Mouse (Mus musculus): ENCODE data around the gene Tlr13. TPM values are rescaled to one million over a fixed set of nuclear protein-coding genes. Genes with fewer than 3 reads are reported as not detected.

The Tlr13 gene
- polyA plus RNA-seq, 1 experiment from 2014 or later, result 1.2 TPM

DNA sequence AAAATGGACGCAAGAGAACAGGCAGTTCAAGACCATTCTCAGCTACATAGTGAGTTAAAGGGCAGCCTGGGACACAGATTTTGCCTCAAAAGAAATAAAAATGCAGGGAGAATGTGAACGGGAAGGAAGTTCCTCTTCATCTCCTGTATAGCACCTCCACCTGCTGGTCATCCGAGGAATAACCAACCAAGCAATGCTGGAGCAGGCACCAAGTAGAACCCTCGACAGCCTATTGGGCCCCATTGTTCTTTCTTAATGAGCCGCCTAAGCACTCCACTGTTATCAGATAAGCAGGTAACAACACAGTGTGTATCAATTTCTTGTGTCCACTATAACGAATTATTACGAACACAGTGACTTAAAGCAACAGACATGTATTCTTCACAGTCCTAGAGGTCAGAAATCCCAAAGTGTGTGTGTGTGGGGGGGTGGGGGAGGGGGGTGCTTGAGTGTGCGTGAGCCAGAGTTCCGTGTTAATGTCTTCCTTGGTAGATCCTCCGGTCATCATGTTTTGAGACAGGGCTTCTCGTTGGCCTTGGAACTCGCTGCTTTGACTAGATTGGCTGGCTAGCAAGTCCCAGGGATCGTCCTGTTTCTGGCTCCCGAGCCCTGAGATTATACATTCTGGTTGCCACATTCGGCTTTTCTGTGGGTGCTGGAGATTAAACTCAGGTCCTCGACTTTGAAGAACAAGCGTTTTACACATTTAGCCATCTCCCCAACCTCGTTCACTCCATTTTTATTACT lies 28.3 kb downstream of the Tlr13 start:
- H3K9ac ChIP-seq (ENCODE audit: low read length), result 0 out of 2 replicates have a peak overlapping the region, but pooled peaks have one; percentile 7
- no peak overlapping the region for H3K27ac ChIP-seq (ENCODE audit: low read depth)
- WGBS, result 24% methylated on average over 18 of the region's 18 CpGs

DNA sequence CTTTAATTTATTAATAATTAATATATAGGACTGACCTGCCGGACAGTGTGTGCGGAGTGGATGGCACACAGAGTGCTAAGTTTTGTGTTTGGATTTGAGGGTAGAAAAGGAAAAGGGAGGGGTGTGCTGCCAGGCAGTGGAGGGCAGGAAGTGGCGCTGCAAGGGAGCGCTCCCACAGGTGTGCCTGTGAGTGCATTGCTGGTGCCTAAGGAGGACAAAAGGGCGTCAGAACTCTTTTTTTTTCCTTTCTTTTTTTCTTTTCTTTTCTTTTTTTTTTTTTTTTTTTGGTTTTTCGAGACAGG lies 28.8 kb downstream of the Tlr13 start:
- Histone ChIP-seq H3K36me3 (ENCODE audit: control insufficient read depth, insufficient read depth, low read length) (no peaks in the 10 kb centered on the region), H3K9ac (ENCODE audit: low read length) (no peak overlapping the region), H3K4me3 (ENCODE audit: low read depth, low read length) (peak overlapping the region; percentile 10; the same call in 1 of the 2 replicates), H3K27me3 (replicated peaks; ENCODE audit: control insufficient read depth, insufficient read depth, low read length) (no peaks in the 10 kb centered on the region), H3K27ac (ENCODE audit: low read depth) (no peak overlapping the region), H3K4me1 (replicated peaks; ENCODE audit: control insufficient read depth, insufficient read depth, low read length) (no peaks in the 10 kb centered on the region), H3K4me2 (ENCODE audit: low read length) (peak overlapping the region; percentile 41), H3K9me3 (ENCODE audit: control insufficient read depth, low read length) (no peaks in the 10 kb centered on the region)
- DNase-seq (ENCODE audit: low spot score), result no peak
- WGBS, result 66% methylated on average over 5 of the region's 6 CpGs
- ATAC-seq (replicated peaks; ENCODE audit: low FRiP score, low TSS enrichment, low read depth), result no peak

More for the DNA sequence above, 28.3 kb downstream of the Tlr13 start:
- no peaks in the 10 kb centered on the region for H3K36me3 ChIP-seq (ENCODE audit: control insufficient read depth, insufficient read depth, low read length)
- no peaks in the 10 kb centered on the region for H3K9me3 ChIP-seq (ENCODE audit: control insufficient read depth, low read length)
- ATAC-seq (replicated peaks; ENCODE audit: low FRiP score, low TSS enrichment, low read depth) (peak; percentile 80), DNase-seq (ENCODE audit: low spot score) (peak; percentile 74)
- H3K4me3 ChIP-seq (ENCODE audit: low read depth, low read length), result peak overlapping the region; percentile 10
- peak overlapping the region; percentile 41 for H3K4me2 ChIP-seq (ENCODE audit: low read length)
- H3K27me3 ChIP-seq (replicated peaks; ENCODE audit: control insufficient read depth, insufficient read depth, low read length), result no peaks in the 10 kb centered on the region
- no peaks in the 10 kb centered on the region for H3K4me1 ChIP-seq (replicated peaks; ENCODE audit: control insufficient read depth, insufficient read depth, low read length)

DNA sequence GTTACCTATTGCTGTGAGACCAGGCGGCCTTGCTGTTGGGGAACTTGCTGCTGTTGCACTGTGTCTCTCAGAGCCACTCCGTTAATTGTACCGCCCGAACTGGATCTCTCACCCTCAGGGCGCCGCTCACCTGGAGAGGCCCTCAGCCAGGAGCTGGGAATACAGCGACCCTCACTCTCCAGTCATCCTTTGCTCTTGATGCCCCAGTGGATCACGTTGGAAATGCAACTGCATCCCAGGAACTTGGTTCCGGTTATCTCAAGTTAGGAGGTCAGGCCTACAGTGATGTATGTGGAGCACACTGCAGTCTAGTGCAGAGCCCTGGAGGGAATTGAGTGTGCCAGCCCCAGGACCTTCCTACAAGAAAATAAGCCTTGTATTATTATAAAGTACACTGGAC lies 33.3 kb downstream of the Tlr13 start:
- DNase-seq (ENCODE audit: low spot score), result no peak
- Histone ChIP-seq H3K4me3 (ENCODE audit: low read depth, low read length) (no peak overlapping the region), H3K4me1 (replicated peaks; ENCODE audit: control insufficient read depth, insufficient read depth, low read length) (no peaks in the 10 kb centered on the region), H3K27ac (ENCODE audit: low read depth) (no peak overlapping the region), H3K9me3 (ENCODE audit: control insufficient read depth, low read length) (no peaks in the 10 kb centered on the region), H3K4me2 (ENCODE audit: low read length) (no peak overlapping the region), H3K27me3 (replicated peaks; ENCODE audit: control insufficient read depth, insufficient read depth, low read length) (no peaks in the 10 kb centered on the region), H3K9ac (ENCODE audit: low read length) (no peak overlapping the region), H3K36me3 (ENCODE audit: control insufficient read depth, insufficient read depth, low read length) (no peaks in the 10 kb centered on the region)
- ATAC-seq (replicated peaks; ENCODE audit: low FRiP score, low TSS enrichment, low read depth), result no peak
- 62% methylated on average over 9 of the region's 9 CpGs for WGBS

DNA sequence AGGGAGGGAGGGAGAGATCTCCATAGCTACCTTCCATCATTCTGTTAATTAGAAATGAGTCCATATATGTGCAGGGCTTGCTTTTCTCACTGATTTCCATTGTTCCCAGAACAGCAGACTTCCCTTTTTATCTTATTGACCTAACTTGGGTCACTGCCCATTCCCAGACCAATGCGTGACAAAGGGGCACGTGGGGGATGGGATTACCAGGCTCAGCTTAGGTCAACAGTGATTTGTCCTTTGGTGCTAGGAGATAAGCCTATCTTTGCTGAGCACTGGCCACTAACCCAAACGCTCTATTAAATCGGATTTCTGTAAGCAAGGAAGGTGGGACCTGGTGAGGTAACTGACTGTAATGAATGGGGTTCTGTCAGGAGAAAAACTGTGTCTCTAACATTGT lies 41.3 kb downstream of the Tlr13 start:
- no peaks in the 10 kb centered on the region for H3K27me3 ChIP-seq (replicated peaks; ENCODE audit: control insufficient read depth, insufficient read depth, low read length)
- no peak for DNase-seq (ENCODE audit: low spot score)
- WGBS, result 51% methylated on average over 4 of the region's 4 CpGs

DNA sequence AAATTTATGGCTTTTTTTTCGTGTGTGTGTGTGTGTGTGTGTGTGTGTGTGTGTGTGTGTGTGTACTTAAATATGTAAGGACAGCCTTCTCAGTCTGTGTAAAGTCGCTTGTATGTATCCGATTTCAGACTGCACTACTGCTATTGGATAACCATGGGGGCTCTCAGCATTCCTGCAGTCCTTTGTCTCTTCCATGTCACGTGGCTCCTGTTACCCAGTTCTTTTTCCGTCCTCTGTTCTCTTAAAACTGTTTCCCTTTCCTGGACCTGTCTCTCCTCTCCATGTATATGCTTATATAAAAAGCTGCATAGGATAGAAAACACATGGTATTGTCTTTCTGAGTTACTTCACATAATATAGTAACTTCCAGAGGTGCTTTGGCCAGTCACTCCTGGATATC lies 42.7 kb downstream of the Tlr13 start:
- Histone ChIP-seq H3K27ac (ENCODE audit: low read depth) (peak overlapping the region; percentile 83), H3K4me2 (ENCODE audit: low read length) (peak overlapping the region; percentile 38), H3K4me1 (replicated peaks; ENCODE audit: control insufficient read depth, insufficient read depth, low read length) (no peaks in the 10 kb centered on the region), H3K27me3 (replicated peaks; ENCODE audit: control insufficient read depth, insufficient read depth, low read length) (no peaks in the 10 kb centered on the region), H3K9ac (ENCODE audit: low read length) (no peak overlapping the region), H3K36me3 (ENCODE audit: control insufficient read depth, insufficient read depth, low read length) (no peaks in the 10 kb centered on the region), H3K4me3 (ENCODE audit: low read depth, low read length) (no peak overlapping the region), H3K9me3 (ENCODE audit: control insufficient read depth, low read length) (no peaks in the 10 kb centered on the region)
- 0 out of 2 replicates have a peak, but pooled peaks have one; percentile 33 for ATAC-seq (replicated peaks; ENCODE audit: low FRiP score, low TSS enrichment, low read depth)
- no peak for DNase-seq (ENCODE audit: low spot score)
- 17% methylated on average over 5 of the region's 5 CpGs for WGBS

More for the DNA sequence above, 41.3 kb downstream of the Tlr13 start:
- no peak for ATAC-seq (replicated peaks; ENCODE audit: low FRiP score, low TSS enrichment, low read depth)
- Histone ChIP-seq H3K9me3 (ENCODE audit: control insufficient read depth, low read length) (no peaks in the 10 kb centered on the region), H3K27ac (ENCODE audit: low read depth) (no peak overlapping the region), H3K9ac (ENCODE audit: low read length) (no peak overlapping the region), H3K36me3 (ENCODE audit: control insufficient read depth, insufficient read depth, low read length) (no peaks in the 10 kb centered on the region), H3K4me2 (ENCODE audit: low read length) (no peak overlapping the region), H3K4me1 (replicated peaks; ENCODE audit: control insufficient read depth, insufficient read depth, low read length) (no peaks in the 10 kb centered on the region), H3K4me3 (ENCODE audit: low read depth, low read length) (no peak overlapping the region)

DNA sequence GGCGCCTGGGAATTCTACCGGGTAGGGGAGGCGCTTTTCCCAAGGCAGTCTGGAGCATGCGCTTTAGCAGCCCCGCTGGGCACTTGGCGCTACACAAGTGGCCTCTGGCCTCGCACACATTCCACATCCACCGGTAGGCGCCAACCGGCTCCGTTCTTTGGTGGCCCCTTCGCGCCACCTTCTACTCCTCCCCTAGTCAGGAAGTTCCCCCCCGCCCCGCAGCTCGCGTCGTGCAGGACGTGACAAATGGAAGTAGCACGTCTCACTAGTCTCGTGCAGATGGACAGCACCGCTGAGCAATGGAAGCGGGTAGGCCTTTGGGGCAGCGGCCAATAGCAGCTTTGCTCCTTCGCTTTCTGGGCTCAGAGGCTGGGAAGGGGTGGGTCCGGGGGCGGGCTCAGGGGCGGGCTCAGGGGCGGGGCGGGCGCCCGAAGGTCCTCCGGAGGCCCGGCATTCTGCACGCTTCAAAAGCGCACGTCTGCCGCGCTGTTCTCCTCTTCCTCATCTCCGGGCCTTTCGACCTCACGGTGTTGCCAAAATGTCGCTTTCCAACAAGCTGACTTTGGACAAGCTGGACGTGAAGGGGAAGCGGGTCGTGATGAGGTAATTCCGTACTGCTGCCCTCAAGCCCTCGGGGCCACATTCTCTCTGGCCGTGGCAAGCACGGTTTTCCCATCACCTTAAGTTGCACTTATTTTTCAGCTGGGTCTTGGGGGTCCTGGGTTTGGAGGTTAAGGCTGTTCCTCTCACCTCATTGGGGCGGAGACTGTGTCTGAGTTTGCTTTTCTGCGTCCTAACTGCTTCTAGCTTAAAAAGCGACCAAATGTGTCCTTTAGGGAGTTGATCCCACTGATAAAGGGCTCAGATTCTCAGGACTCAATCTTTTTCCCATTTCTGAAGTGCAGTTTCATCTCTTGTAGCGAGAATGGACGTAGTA lies 44.0 kb downstream of the Tlr13 start, which contains the start of gene Pgk1:
TSS of gene Pgk1 (plus strand) at position 388 of the 937 bp plus-strand sequence.
- Histone ChIP-seq H3K4me1 (replicated peaks; ENCODE audit: control insufficient read depth, insufficient read depth, low read length) (no peaks in the 10 kb centered on the region), H3K4me2 (ENCODE audit: low read length) (peak within 1 kb of the TSS; percentile 55), H3K9ac (ENCODE audit: low read length) (peak within 1 kb of the TSS; percentile 52), H3K27me3 (replicated peaks; ENCODE audit: control insufficient read depth, insufficient read depth, low read length) (no peaks in the 10 kb centered on the region), H3K27ac (ENCODE audit: low read depth) (peak within 1 kb of the TSS; percentile 83), H3K9me3 (ENCODE audit: control insufficient read depth, low read length) (no peaks in the 10 kb centered on the region), H3K4me3 (ENCODE audit: low read depth, low read length) (peak within 1 kb of the TSS; percentile 63), H3K36me3 (ENCODE audit: control insufficient read depth, insufficient read depth, low read length) (0 out of 2 replicates have a peak, but pooled peaks cover 4% of the 10 kb centered on the region)
- ATAC-seq (replicated peaks; ENCODE audit: low FRiP score, low TSS enrichment, low read depth) (peak; percentile 97), DNase-seq (ENCODE audit: low spot score) (peak; percentile 91)
- 9% methylated on average over 45 of the region's 55 CpGs for WGBS

DNA sequence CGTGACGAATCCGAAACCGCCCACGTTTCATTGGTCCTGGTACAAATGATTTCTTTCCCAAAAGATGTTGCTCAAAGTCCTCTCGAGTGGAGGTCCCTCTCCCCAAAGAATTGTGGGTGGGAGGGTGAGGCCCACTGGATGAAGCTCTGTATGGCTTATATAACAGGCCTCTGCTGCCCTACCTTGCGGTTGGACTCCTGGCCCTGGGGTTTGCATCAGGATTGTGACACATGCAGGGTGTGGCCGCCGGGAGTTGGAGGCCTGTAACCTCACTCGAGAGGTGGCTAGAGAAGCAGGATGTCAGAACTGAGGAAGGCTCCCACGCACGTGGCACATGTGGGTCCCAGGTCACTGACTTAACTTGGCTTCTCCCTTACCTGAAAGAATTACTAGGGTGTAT lies 44.7 kb downstream of the Tlr13 start:
- Histone ChIP-seq H3K9me3 (ENCODE audit: control insufficient read depth, low read length) (no peaks in the 10 kb centered on the region), H3K27me3 (replicated peaks; ENCODE audit: control insufficient read depth, insufficient read depth, low read length) (no peaks in the 10 kb centered on the region), H3K36me3 (ENCODE audit: control insufficient read depth, insufficient read depth, low read length) (0 out of 2 replicates have a peak, but pooled peaks cover 5% of the 10 kb centered on the region), H3K4me1 (replicated peaks; ENCODE audit: control insufficient read depth, insufficient read depth, low read length) (no peaks in the 10 kb centered on the region), H3K4me3 (ENCODE audit: low read depth, low read length) (peak overlapping the region; percentile 63), H3K9ac (ENCODE audit: low read length) (peak overlapping the region; percentile 52), H3K4me2 (ENCODE audit: low read length) (peak overlapping the region; percentile 55), H3K27ac (ENCODE audit: low read depth) (peak overlapping the region; percentile 67; the same call in 1 of the 2 replicates)
- 9% methylated on average over 12 of the region's 12 CpGs for WGBS
- ATAC-seq (replicated peaks; ENCODE audit: low FRiP score, low TSS enrichment, low read depth) (no peak), DNase-seq (ENCODE audit: low spot score) (no peak)

DNA sequence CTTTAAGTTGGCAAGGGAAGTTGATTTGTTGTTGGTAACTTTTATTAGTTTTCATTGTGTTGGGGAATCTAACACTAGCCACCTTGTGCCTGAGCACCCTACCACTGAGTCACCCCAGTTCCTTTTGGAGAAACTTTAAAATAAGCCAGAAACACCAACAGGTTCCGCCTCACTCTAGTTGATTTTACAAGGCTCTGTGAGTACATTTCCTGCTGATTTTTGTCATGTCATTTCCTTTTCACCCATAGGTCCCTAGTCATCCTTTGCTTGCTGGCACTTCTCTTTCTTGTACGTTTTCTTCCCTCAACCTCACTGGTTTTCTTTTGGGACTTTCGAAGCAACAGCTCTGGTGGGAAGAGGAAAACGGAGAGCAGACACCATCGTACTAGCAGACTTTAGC lies 46.4 kb downstream of the Tlr13 start:
- no peak for ATAC-seq (replicated peaks; ENCODE audit: low FRiP score, low TSS enrichment, low read depth)
- 75% methylated on average over 5 of the region's 5 CpGs for WGBS
- Histone ChIP-seq H3K4me1 (replicated peaks; ENCODE audit: control insufficient read depth, insufficient read depth, low read length) (no peaks in the 10 kb centered on the region), H3K27ac (ENCODE audit: low read depth) (no peak overlapping the region), H3K36me3 (ENCODE audit: control insufficient read depth, insufficient read depth, low read length) (0 out of 2 replicates have a peak, but pooled peaks cover 11% of the 10 kb centered on the region), H3K4me2 (ENCODE audit: low read length) (peak overlapping the region; percentile 55), H3K4me3 (ENCODE audit: low read depth, low read length) (peak overlapping the region; percentile 63), H3K9me3 (ENCODE audit: control insufficient read depth, low read length) (no peaks in the 10 kb centered on the region), H3K9ac (ENCODE audit: low read length) (0 out of 2 replicates have a peak overlapping the region, but pooled peaks have one; percentile 16), H3K27me3 (replicated peaks; ENCODE audit: control insufficient read depth, insufficient read depth, low read length) (no peaks in the 10 kb centered on the region)
- no peak for DNase-seq (ENCODE audit: low spot score)
